Mouse (Mus musculus): ENCODE data around the gene Hoxb7.

- TF ChIP-seq EP300 (IDR thresholded peaks at IDR 0.05), result no peak
- no peak for TF ChIP-seq CTCF (IDR thresholded peaks at IDR 0.05)
Measured at GRCm38 (mm10) chr11:96278324-96278723, 8.1 kb upstream of the Hoxb7 start.

Data from lung, postnatal 0 days (tissue).